Mouse (Mus musculus): ENCODE data around the gene Prtn3.

DNA sequence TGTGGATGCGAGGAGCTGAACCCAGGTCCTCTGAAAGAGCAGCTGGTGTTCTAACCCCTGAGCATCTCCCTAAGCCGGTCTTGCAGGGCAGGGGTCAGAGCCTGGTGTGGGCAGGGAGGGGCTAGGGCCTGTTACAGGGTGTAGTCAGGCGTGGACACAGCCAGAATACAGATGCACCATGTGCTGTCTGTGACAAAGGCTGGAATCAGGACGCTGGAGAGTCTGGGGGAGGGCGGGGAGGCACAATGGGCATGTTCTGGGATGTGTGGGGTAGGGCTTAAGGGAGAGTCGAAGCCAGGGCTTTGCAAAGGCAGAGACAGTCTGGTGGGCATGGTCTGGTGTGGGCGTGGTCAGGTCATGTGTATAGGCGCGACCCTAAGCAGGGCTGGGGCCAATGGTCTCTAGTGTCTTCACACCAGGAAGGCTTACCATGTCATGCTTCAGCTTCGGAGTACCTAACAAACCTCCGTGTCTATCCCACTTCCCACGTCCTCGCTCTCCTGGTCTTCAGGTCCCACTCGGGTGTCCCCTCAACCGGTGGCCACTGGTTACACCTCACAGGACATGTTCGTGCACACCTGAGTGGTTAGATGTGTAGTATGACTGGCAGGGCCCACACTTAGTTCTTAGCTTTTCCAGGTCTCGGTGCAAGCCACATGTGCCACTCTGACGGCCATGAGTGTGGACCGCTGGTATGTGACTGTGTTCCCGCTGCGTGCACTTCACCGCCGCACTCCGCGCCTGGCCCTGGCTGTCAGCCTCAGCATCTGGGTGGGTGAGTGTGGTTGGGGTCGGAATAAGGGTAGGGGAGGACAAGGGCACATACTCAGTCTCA is 46.0 kb downstream of the Prtn3 start:
- TF ChIP-seq CTCF (IDR thresholded peaks at IDR 0.05; ENCODE audit: insufficient read depth, low read depth, low read length) (no peak), POLR2A (IDR thresholded peaks at IDR 0.05; ENCODE audit: insufficient read depth, low read depth, low read length) (no peak)

Measured in olfactory bulb, adult 2 months (tissue).